Mouse (Mus musculus) hindbrain, embryonic 12.5 days (tissue): ENCODE results near the gene Ank. TPM values are rescaled to one million over a fixed set of nuclear protein-coding genes. Genes with fewer than 3 reads are reported as not detected.

Experiments
- microRNA-seq: library from miRNA; unstranded; fragments of <30 nt; microRNA quantifications from one replicate; pipeline ENCODE4, GENCODE M21; 2017
- polyA plus RNA-seq: library from polyadenylated mRNA; unstranded; fragments of >200 nt; fragmentation: Nextera tagmentation; extraction: Ambion mirVana; gene quantifications from 2 replicates; pipeline ENCODE4 v1.2.1, GENCODE M21; 2016

The Ank gene
- polyA plus RNA-seq, 1 experiment from 2014 or later, result 15.2 TPM

Small RNAs within 50 kb of the gene (microRNA-seq; reads per million reads assigned to microRNA genes)
- gene Mir7117, result not detected

Other genes with a start within 250 kb of the Ank start
- gene Otulin, start 164.0 kb downstream of the Ank start, polyA plus RNA-seq, result 29.7 TPM in 2 replicates
- gene Otulinl, start 214.9 kb downstream of the Ank start, polyA plus RNA-seq, result 10.0 and 13.7 TPM in 2 replicates